Mouse (Mus musculus) embryonic fibroblast, embryonic 13.5 days (primary cell): ENCODE results near the gene Rtkn2.
A peak's percentile ranks its signal among the peaks of the same experiment; 100 is the strongest.

Experiments used
- CTCF ChIP-seq: IDR thresholded peaks from 2 replicates; pipeline ENCODE4 v1.5.1; 2011; ENCODE audit warnings: mild to moderate bottlenecking, control low read depth, low read length, moderate library complexity, borderline replicate concordance; ENCODE audit not compliant: insufficient read depth
- POLR2A ChIP-seq: IDR thresholded peaks from 2 replicates; pipeline ENCODE4 v1.6.1; 2011; ENCODE audit warnings: low read depth, mild to moderate bottlenecking, control low read depth, low read length, moderate library complexity

DNA sequence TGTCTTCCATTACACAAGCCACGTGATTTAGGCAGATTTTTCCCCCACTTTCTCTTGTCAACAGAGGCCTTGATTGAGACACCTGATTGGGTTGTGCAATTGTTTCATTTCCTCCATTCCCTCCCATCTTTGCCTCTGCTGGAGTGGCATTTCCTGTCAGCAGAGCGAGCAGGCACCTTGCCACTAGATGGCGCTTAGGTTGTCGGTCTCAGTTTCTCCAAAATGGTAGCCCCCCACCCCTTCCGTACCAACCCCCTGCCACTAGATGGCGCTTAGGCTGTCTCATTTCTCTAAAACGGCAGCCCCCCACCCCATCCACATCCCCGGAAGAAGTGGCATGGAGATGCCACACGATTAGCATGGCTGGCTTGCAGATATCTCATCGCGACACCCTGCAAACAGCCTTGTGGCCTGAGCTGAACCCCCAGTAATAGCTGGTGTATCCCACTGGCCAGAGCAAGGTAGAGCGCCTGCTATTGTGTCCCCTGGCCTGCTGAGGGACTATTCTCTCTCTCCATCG is 18.8 kb downstream of the Rtkn2 start:
- TF ChIP-seq CTCF = peak; percentile 79
- TF ChIP-seq POLR2A = no peak
